Mouse (Mus musculus) activated CD4-positive, CD25-positive, alpha-beta regulatory T cell (primary cell): Measurements from ENCODE around the gene Cox7a2. TPM values are rescaled to one million over a fixed set of nuclear protein-coding genes. Genes with fewer than 3 reads are reported as not detected.

Source experiments
- polyA plus RNA-seq, 2 experiments: library from polyadenylated mRNA; unstranded; fragments of 100-300 nt; shearing (Covaris generic); gene quantifications; one replicate each; pipeline ENCODE4 v1.2.1; 2017

Gene Cox7a2
- polyA plus RNA-seq: 100 to 1,000 TPM; 348 to 383 TPM

GRCm38 (mm10) chr9:79759385-79760005, at the start of gene Cox7a2:
TSS of gene Cox7a2 (minus strand) at chr9:79759878.

GRCm38 (mm10) chr9:79792841-79793835, 33.5 kb upstream of the Cox7a2 start, which contains the start of gene Tmem30a:
TSS of gene Tmem30a (minus strand) at chr9:79793507.

GRCm38 (mm10) chr9:79718481-79719370, 41.0 kb downstream of the Cox7a2 start, which contains the start of gene Col12a1:
TSS of gene Col12a1 (minus strand) at chr9:79718831.

Other genes starting within 250 kb of the Cox7a2 start
- gene Col12a1, start 41.0 kb downstream of the Cox7a2 start, polyA plus RNA-seq: under 1 TPM in 1 of 2 experiments, not detected in 1; 0.39 TPM
- 100 to 1,000 TPM in 1 of 2 experiments, 10 to 100 TPM in 1; 87.7 to 123 TPM for gene Tmem30a, start 33.6 kb upstream of the Cox7a2 start, polyA plus RNA-seq